8 mouse cellular contexts compared by ENCODE assay signal in the genomic region with DNA sequence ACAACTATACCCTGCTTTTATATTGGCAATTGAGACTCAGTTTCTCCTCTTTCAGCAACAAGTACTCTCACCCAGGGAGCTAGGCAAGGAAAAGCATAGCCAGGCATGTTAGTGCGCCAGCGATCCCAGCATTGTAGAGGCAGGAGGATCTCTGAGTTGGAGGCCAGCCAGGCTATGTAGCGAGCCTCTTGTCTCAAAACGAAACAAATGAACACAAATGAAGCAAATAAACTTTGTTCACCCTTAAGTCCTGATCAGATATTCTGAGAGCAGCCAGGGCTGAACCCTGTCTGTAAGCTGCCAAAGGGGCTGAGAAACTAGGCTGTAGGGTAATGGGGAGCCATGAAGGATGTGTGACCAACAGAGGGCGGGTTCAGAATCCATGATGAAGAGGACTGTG. TPM values are rescaled to one million over a fixed set of nuclear protein-coding genes. Genes with fewer than 3 reads are reported as not detected.
DNase-seq lines count a peak whose midpoint lies in the region; ATAC-seq lines count a peak whose summit lies in the region.
"Had no signal": no experiment of that assay in that cellular context is flagged by ENCODE, and none has a peak within 500 bp of the region (broad histone marks: within the 10 kb centered on the region; RNA-seq: fewer than 3 reads in every experiment).

No protein-coding gene starts in this region.

- H3K4me2 ChIP-seq in heart, embryonic 15.5 days = 0 out of 2 replicates have a peak overlapping the region, but pooled peaks have one; percentile 55
- H3K4me2 ChIP-seq in limb, embryonic 15.5 days = no peak overlapping the region

- no peaks in the 10 kb centered on the region for H3K9me3 ChIP-seq in heart, embryonic 15.5 days (replicated peaks)
- H3K9me3 ChIP-seq in limb, embryonic 15.5 days = no peaks in the 10 kb centered on the region

- no peaks in the 10 kb centered on the region for H3K27me3 ChIP-seq in heart, embryonic 15.5 days
- no peaks in the 10 kb centered on the region for H3K27me3 ChIP-seq in limb, embryonic 15.5 days

- no peak overlapping the region for H3K4me3 ChIP-seq in heart, embryonic 15.5 days
- no peak overlapping the region for H3K4me3 ChIP-seq in limb, embryonic 15.5 days

- ATAC-seq in heart, embryonic 15.5 days (replicated peaks; ENCODE audit: insufficient number of reproducible peaks, insufficient read depth, low FRiP score, low read depth) = no peak
- ATAC-seq in limb, embryonic 15.5 days (ENCODE audit: insufficient number of reproducible peaks, low FRiP score, low TSS enrichment, low read depth) = no peak

- no peak overlapping the region for H3K9ac ChIP-seq in heart, embryonic 15.5 days
- no peak overlapping the region for H3K9ac ChIP-seq in limb, embryonic 15.5 days

- peak; percentile 26 for DNase-seq in kidney, adult 18-20 months
- DNase-seq in kidney, adult 8-10 months = no peak
- peak; percentile 28 to 48 for DNase-seq in cerebellum, postnatal 25 days
- no peak for DNase-seq in urinary bladder, postnatal 25 days (ENCODE audit: low spot score)
- no peak for DNase-seq in urinary bladder, adult 2 months (ENCODE audit: low spot score)
- DNase-seq: thymus, postnatal 25 days had no signal

- WGBS in heart, embryonic 15.5 days = 83% methylated on average over 5 of the region's 5 CpGs
- 91% methylated on average over 5 of the region's 5 CpGs for WGBS in limb, embryonic 15.5 days

- H3K4me1 ChIP-seq in heart, embryonic 15.5 days (replicated peaks) = peaks cover 45% of the 10 kb centered on the region
- peaks cover 46% of the 10 kb centered on the region for H3K4me1 ChIP-seq in limb, embryonic 15.5 days

- H3K27ac ChIP-seq in heart, embryonic 15.5 days = peak overlapping the region; percentile 71
- peak overlapping the region; percentile 67 for H3K27ac ChIP-seq in limb, embryonic 15.5 days

- peaks cover 24% of the 10 kb centered on the region for H3K36me3 ChIP-seq in heart, embryonic 15.5 days
- H3K36me3 ChIP-seq in limb, embryonic 15.5 days = peaks cover 34% of the 10 kb centered on the region

RNA-seq across cellular contexts. Expression of gene Gtpbp3, which starts 7.9 kb away (rescaled TPM):
- polyA plus RNA-seq in heart, embryonic 15.5 days (2015; fragmentation: Nextera tagmentation; extraction: Ambion mirVana) = 10.5 and 11.8 TPM in 2 replicates
- polyA plus RNA-seq in limb, embryonic 15.5 days (2015; fragmentation: Nextera tagmentation; extraction: Ambion mirVana) = 16.5 and 19.2 TPM in 2 replicates
- polyA plus RNA-seq in urinary bladder, adult 2 months (2012; rRNA removed) = 21.9 and 25.5 TPM in 2 replicates

RNA-seq across cellular contexts. Expression of gene Ano8, which starts 10.0 kb away (rescaled TPM):
- polyA plus RNA-seq in heart, embryonic 15.5 days (2015; fragmentation: Nextera tagmentation; extraction: Ambion mirVana) = 0.81 and 1.9 TPM in 2 replicates
- polyA plus RNA-seq in limb, embryonic 15.5 days (2015; fragmentation: Nextera tagmentation; extraction: Ambion mirVana) = 1.3 and 1.4 TPM in 2 replicates
- 22.1 and 23.9 TPM in 2 replicates for polyA plus RNA-seq in urinary bladder, adult 2 months (2012; rRNA removed)

RNA-seq across cellular contexts. Expression of gene Plvap, which starts 15.7 kb away (rescaled TPM):
- 87.2 and 113 TPM in 2 replicates for polyA plus RNA-seq in heart, embryonic 15.5 days (2015; fragmentation: Nextera tagmentation; extraction: Ambion mirVana)
- 56.9 and 66.3 TPM in 2 replicates for polyA plus RNA-seq in limb, embryonic 15.5 days (2015; fragmentation: Nextera tagmentation; extraction: Ambion mirVana)
- 59.3 and 67.0 TPM in 2 replicates for polyA plus RNA-seq in urinary bladder, adult 2 months (2012; rRNA removed)

RNA-seq across cellular contexts. Expression of gene Dda1, which starts 26.8 kb away (rescaled TPM):
- polyA plus RNA-seq in heart, embryonic 15.5 days (2015; fragmentation: Nextera tagmentation; extraction: Ambion mirVana) = 68.4 and 84.1 TPM in 2 replicates
- 98.4 and 107 TPM in 2 replicates for polyA plus RNA-seq in limb, embryonic 15.5 days (2015; fragmentation: Nextera tagmentation; extraction: Ambion mirVana)
- 56.7 and 67.3 TPM in 2 replicates for polyA plus RNA-seq in urinary bladder, adult 2 months (2012; rRNA removed)

RNA-seq across cellular contexts. Expression of gene Ccdc194, which starts 29.7 kb away (rescaled TPM):
- 0.30 and 0.48 TPM in 2 replicates for polyA plus RNA-seq in heart, embryonic 15.5 days (2015; fragmentation: Nextera tagmentation; extraction: Ambion mirVana)
- polyA plus RNA-seq in limb, embryonic 15.5 days (2015; fragmentation: Nextera tagmentation; extraction: Ambion mirVana) = 1.5 and 1.8 TPM in 2 replicates
- polyA plus RNA-seq in urinary bladder, adult 2 months (2012; rRNA removed) = 0.12 TPM in 2 replicates

Comparison
In these comparisons a context has a peak if more than half of its experiments do, and no peak if none do; other contexts are left out.
1. DNase-seq: peak in kidney, adult 18-20 months (single experiment) and cerebellum, postnatal 25 days (2 of 2); none in kidney, adult 8-10 months (0 of 2), urinary bladder, postnatal 25 days (single experiment) and urinary bladder, adult 2 months (single experiment).